Mouse (Mus musculus): Measurements from ENCODE around the gene Ccdc183. TPM values are rescaled to one million over a fixed set of nuclear protein-coding genes. Genes with fewer than 3 reads are reported as not detected.
A peak's percentile ranks its signal among the peaks of the same experiment; 100 is the strongest.

Ccdc183 gene
- polyA plus RNA-seq, 1 experiment, result 107 TPM

GRCm38 (mm10) chr2:25657246-25657645 is 39.8 kb upstream of the Ccdc183 start:
- no peak overlapping the region for H3K4me3 ChIP-seq (ENCODE audit: control insufficient read depth, low read depth, low read length)
- H3K36me3 ChIP-seq (ENCODE audit: control insufficient read depth, insufficient read depth, low read length), result no peaks in the 10 kb centered on the region
- no peak overlapping the region for H3K27ac ChIP-seq (ENCODE audit: control insufficient read depth, insufficient read depth, low read depth, low read length)
- no peaks in the 10 kb centered on the region for H3K27me3 ChIP-seq (ENCODE audit: control insufficient read depth, insufficient read depth, low read length)
- TF ChIP-seq CTCF (IDR thresholded peaks at IDR 0.05; ENCODE audit: control insufficient read depth, insufficient read depth, insufficient replicate concordance, low read depth, low read length) (no peak), POLR2A (IDR thresholded peaks at IDR 0.05; ENCODE audit: control insufficient read depth, low read depth, low read length) (no peak)
- no peaks in the 10 kb centered on the region for H3K4me1 ChIP-seq (ENCODE audit: control insufficient read depth, insufficient read depth, low read length)

GRCm38 (mm10) chr2:25656691-25657090 is 39.2 kb upstream of the Ccdc183 start:
- Histone ChIP-seq H3K27ac (ENCODE audit: control insufficient read depth, insufficient read depth, low read depth, low read length) (no peak overlapping the region), H3K36me3 (ENCODE audit: control insufficient read depth, insufficient read depth, low read length) (no peaks in the 10 kb centered on the region), H3K4me3 (ENCODE audit: control insufficient read depth, low read depth, low read length) (no peak overlapping the region), H3K27me3 (ENCODE audit: control insufficient read depth, insufficient read depth, low read length) (no peaks in the 10 kb centered on the region), H3K4me1 (ENCODE audit: control insufficient read depth, insufficient read depth, low read length) (no peaks in the 10 kb centered on the region)
- TF ChIP-seq CTCF (IDR thresholded peaks at IDR 0.05; ENCODE audit: control insufficient read depth, insufficient read depth, insufficient replicate concordance, low read depth, low read length), result no peak

- H3K27ac ChIP-seq (ENCODE audit: control insufficient read depth, insufficient read depth, low read depth, low read length), result no peak overlapping the region
- TF ChIP-seq CTCF (IDR thresholded peaks at IDR 0.05; ENCODE audit: control insufficient read depth, insufficient read depth, insufficient replicate concordance, low read depth, low read length), result no peak
- TF ChIP-seq POLR2A (IDR thresholded peaks at IDR 0.05; ENCODE audit: control insufficient read depth, low read depth, low read length), result no peak
- no peaks in the 10 kb centered on the region for H3K4me1 ChIP-seq (ENCODE audit: control insufficient read depth, insufficient read depth, low read length)
- H3K27me3 ChIP-seq (ENCODE audit: control insufficient read depth, insufficient read depth, low read length), result no peaks in the 10 kb centered on the region
- no peaks in the 10 kb centered on the region for H3K36me3 ChIP-seq (ENCODE audit: control insufficient read depth, insufficient read depth, low read length)
- no peak overlapping the region for H3K4me3 ChIP-seq (ENCODE audit: control insufficient read depth, low read depth, low read length)
Measured at GRCm38 (mm10) chr2:25654502-25654901, 37.0 kb upstream of the Ccdc183 start.

GRCm38 (mm10) chr2:25652902-25653301 is 35.4 kb upstream of the Ccdc183 start, which contains the start of gene Lcn8:
Lcn8 (plus strand) TSS chr2:25653120.
- H3K36me3 ChIP-seq (ENCODE audit: control insufficient read depth, insufficient read depth, low read length), result no peaks in the 10 kb centered on the region
- no peaks in the 10 kb centered on the region for H3K27me3 ChIP-seq (ENCODE audit: control insufficient read depth, insufficient read depth, low read length)
- no peaks in the 10 kb centered on the region for H3K4me1 ChIP-seq (ENCODE audit: control insufficient read depth, insufficient read depth, low read length)
- TF ChIP-seq CTCF (IDR thresholded peaks at IDR 0.05; ENCODE audit: control insufficient read depth, insufficient read depth, insufficient replicate concordance, low read depth, low read length) (no peak), POLR2A (IDR thresholded peaks at IDR 0.05; ENCODE audit: control insufficient read depth, low read depth, low read length) (no peak)
- no peak within 1 kb of the TSS for H3K27ac ChIP-seq (ENCODE audit: control insufficient read depth, insufficient read depth, low read depth, low read length)
- no peak within 1 kb of the TSS for H3K4me3 ChIP-seq (ENCODE audit: control insufficient read depth, low read depth, low read length)

- Histone ChIP-seq H3K27me3 (ENCODE audit: control insufficient read depth, insufficient read depth, low read length) (no peaks in the 10 kb centered on the region), H3K27ac (ENCODE audit: control insufficient read depth, insufficient read depth, low read depth, low read length) (no peak overlapping the region), H3K36me3 (ENCODE audit: control insufficient read depth, insufficient read depth, low read length) (no peaks in the 10 kb centered on the region), H3K4me3 (ENCODE audit: control insufficient read depth, low read depth, low read length) (no peak overlapping the region), H3K4me1 (ENCODE audit: control insufficient read depth, insufficient read depth, low read length) (no peaks in the 10 kb centered on the region)
- TF ChIP-seq POLR2A (IDR thresholded peaks at IDR 0.05; ENCODE audit: control insufficient read depth, low read depth, low read length), result no peak
- peak; percentile 9; the same call in 1 of the 2 replicates for TF ChIP-seq CTCF (IDR thresholded peaks at IDR 0.05; ENCODE audit: control insufficient read depth, insufficient read depth, insufficient replicate concordance, low read depth, low read length)
Measured at GRCm38 (mm10) chr2:25639890-25640289, 22.4 kb upstream of the Ccdc183 start.

GRCm38 (mm10) chr2:25634046-25634445 is 16.6 kb upstream of the Ccdc183 start:
- Histone ChIP-seq H3K27me3 (ENCODE audit: control insufficient read depth, insufficient read depth, low read length) (no peaks in the 10 kb centered on the region), H3K4me1 (ENCODE audit: control insufficient read depth, insufficient read depth, low read length) (no peaks in the 10 kb centered on the region), H3K27ac (ENCODE audit: control insufficient read depth, insufficient read depth, low read depth, low read length) (no peak overlapping the region), H3K4me3 (ENCODE audit: control insufficient read depth, low read depth, low read length) (no peak overlapping the region), H3K36me3 (ENCODE audit: control insufficient read depth, insufficient read depth, low read length) (no peaks in the 10 kb centered on the region)
- no peak for TF ChIP-seq POLR2A (IDR thresholded peaks at IDR 0.05; ENCODE audit: control insufficient read depth, low read depth, low read length)
- no peak for TF ChIP-seq CTCF (IDR thresholded peaks at IDR 0.05; ENCODE audit: control insufficient read depth, insufficient read depth, insufficient replicate concordance, low read depth, low read length)

- Histone ChIP-seq H3K36me3 (ENCODE audit: control insufficient read depth, insufficient read depth, low read length) (no peaks in the 10 kb centered on the region), H3K27ac (ENCODE audit: control insufficient read depth, insufficient read depth, low read depth, low read length) (no peak overlapping the region), H3K4me3 (ENCODE audit: control insufficient read depth, low read depth, low read length) (no peak overlapping the region), H3K27me3 (ENCODE audit: control insufficient read depth, insufficient read depth, low read length) (no peaks in the 10 kb centered on the region), H3K4me1 (ENCODE audit: control insufficient read depth, insufficient read depth, low read length) (no peaks in the 10 kb centered on the region)
- no peak; the same call in 1 of the 2 replicates for TF ChIP-seq POLR2A (IDR thresholded peaks at IDR 0.05; ENCODE audit: control insufficient read depth, low read depth, low read length)
- no peak for TF ChIP-seq CTCF (IDR thresholded peaks at IDR 0.05; ENCODE audit: control insufficient read depth, insufficient read depth, insufficient replicate concordance, low read depth, low read length)
Measured at GRCm38 (mm10) chr2:25633616-25634015, 16.1 kb upstream of the Ccdc183 start.

- H3K4me1 ChIP-seq (ENCODE audit: control insufficient read depth, insufficient read depth, low read length), result no peaks in the 10 kb centered on the region; the same call in 1 of the 2 replicates
- TF ChIP-seq CTCF (IDR thresholded peaks at IDR 0.05; ENCODE audit: control insufficient read depth, insufficient read depth, insufficient replicate concordance, low read depth, low read length) (no peak), POLR2A (IDR thresholded peaks at IDR 0.05; ENCODE audit: control insufficient read depth, low read depth, low read length) (no peak)
- no peak overlapping the region for H3K4me3 ChIP-seq (ENCODE audit: control insufficient read depth, low read depth, low read length)
- no peaks in the 10 kb centered on the region for H3K36me3 ChIP-seq (ENCODE audit: control insufficient read depth, insufficient read depth, low read length)
- H3K27me3 ChIP-seq (ENCODE audit: control insufficient read depth, insufficient read depth, low read length), result no peaks in the 10 kb centered on the region
- no peak overlapping the region for H3K27ac ChIP-seq (ENCODE audit: control insufficient read depth, insufficient read depth, low read depth, low read length)
Measured at GRCm38 (mm10) chr2:25628738-25629137, 11.3 kb upstream of the Ccdc183 start.
